Mouse (Mus musculus) cortical plate, adult 2 months (tissue): ENCODE results near the gene Anks3. TPM values are rescaled to one million over a fixed set of nuclear protein-coding genes. Genes with fewer than 3 reads are reported as not detected.

Experiments used
- H3K27ac ChIP-seq: fragments of 200-500 bp; 2 replicates; pipeline ENCODE4 v1.5.1; 2012; ENCODE audit warnings: low read length, control low read depth, inconsistent platforms; ENCODE audit not compliant: insufficient read depth
- H3K4me1 ChIP-seq: fragments of 200-500 bp; 2 replicates; pipeline ENCODE4 v1.6.1; 2011; ENCODE audit warnings: low read length; ENCODE audit not compliant: control insufficient read depth, insufficient read depth
- H3K4me3 ChIP-seq: fragments of 200-500 bp; 2 replicates; pipeline ENCODE4 v1.5.1; 2011; ENCODE audit warnings: mild to moderate bottlenecking, low read length, control low read depth; ENCODE audit not compliant: insufficient read depth
- CTCF ChIP-seq: fragments of 200-500 bp; IDR thresholded peaks from 2 replicates; pipeline ENCODE4 v1.5.1; 2011; ENCODE audit warnings: mild to moderate bottlenecking, control low read depth, low read length; ENCODE audit not compliant: insufficient read depth; ENCODE audit errors: extremely low read depth
- POLR2A ChIP-seq: fragments of 200-500 bp; IDR thresholded peaks from 2 replicates; pipeline ENCODE4 v1.6.1; 2011; ENCODE audit warnings: mild to moderate bottlenecking, low read length, control low read depth; ENCODE audit not compliant: insufficient read depth; ENCODE audit errors: extremely low read depth
- polyA plus RNA-seq: library from polyadenylated mRNA; depleted of rRNA; stranded (reverse); fragments of >200 nt; gene quantifications from 2 replicates; pipeline ENCODE4 v1.2.3, GENCODE M21; 2012

The Anks3 gene
- polyA plus RNA-seq, 1 experiment = 101 TPM

- TF ChIP-seq POLR2A (no peak), CTCF (no peak)
- Histone ChIP-seq H3K4me1 (peaks cover 14% of the 10 kb centered on the region), H3K4me3 (no peak overlapping the region), H3K27ac (0 out of 2 replicates have a peak overlapping the region, but pooled peaks have one; percentile 19)
Observed at GRCm38 (mm10) chr16:4937351-4938190, 26.4 kb downstream of the Anks3 start.

GRCm38 (mm10) chr16:4935931-4936703 is 27.9 kb downstream of the Anks3 start:
- peak overlapping the region; percentile 34; the same call in 1 of the 2 replicates for H3K27ac ChIP-seq
- TF ChIP-seq POLR2A (no peak), CTCF (no peak)

DNA sequence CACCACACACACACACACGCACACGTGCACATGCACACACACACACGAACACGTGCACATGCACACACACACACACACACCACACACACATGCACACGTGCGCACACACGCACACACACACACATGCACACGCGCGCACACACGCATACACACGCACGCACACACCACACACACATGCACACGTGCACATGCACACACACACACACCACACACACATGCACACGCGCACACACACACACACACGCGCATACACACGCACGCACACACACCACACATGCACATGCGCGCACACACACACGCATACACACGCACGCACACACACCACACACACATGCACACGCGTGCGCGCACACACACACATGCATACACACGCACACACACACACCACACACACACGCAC is 28.6 kb downstream of the Anks3 start:
- Histone ChIP-seq H3K27ac (peak overlapping the region; percentile 34; the same call in 1 of the 2 replicates), H3K4me3 (no peak overlapping the region), H3K4me1 (peaks cover 14% of the 10 kb centered on the region)
- no peak for TF ChIP-seq CTCF
- no peak for TF ChIP-seq POLR2A

More at GRCm38 (mm10) chr16:4935931-4936703, 27.9 kb downstream of the Anks3 start:
- Histone ChIP-seq H3K4me1 (peaks cover 14% of the 10 kb centered on the region), H3K4me3 (no peak overlapping the region)

GRCm38 (mm10) chr16:4932429-4932828 is 31.6 kb downstream of the Anks3 start:
- Histone ChIP-seq H3K27ac (no peak overlapping the region), H3K4me1 (peaks cover 8% of the 10 kb centered on the region), H3K4me3 (no peak overlapping the region)
- no peak for TF ChIP-seq CTCF
- TF ChIP-seq POLR2A = no peak

- H3K4me1 ChIP-seq = peaks cover 6% of the 10 kb centered on the region; the same call in 1 of the 2 replicates
- H3K27ac ChIP-seq = no peak overlapping the region
Observed at GRCm38 (mm10) chr16:4928474-4928873, 35.5 kb downstream of the Anks3 start.

GRCm38 (mm10) chr16:4927967-4928366 is 36.0 kb downstream of the Anks3 start:
- no peak overlapping the region for H3K4me3 ChIP-seq
- TF ChIP-seq POLR2A = no peak
- no peak for TF ChIP-seq CTCF
- H3K4me1 ChIP-seq = peaks cover 7% of the 10 kb centered on the region
- no peak overlapping the region for H3K27ac ChIP-seq

More at GRCm38 (mm10) chr16:4928474-4928873, 35.5 kb downstream of the Anks3 start:
- TF ChIP-seq CTCF (no peak), POLR2A (no peak)
- H3K4me3 ChIP-seq = no peak overlapping the region

GRCm38 (mm10) chr16:4923996-4924395 is 40.0 kb downstream of the Anks3 start:
- Histone ChIP-seq H3K4me1 (peaks cover 13% of the 10 kb centered on the region), H3K27ac (no peak overlapping the region), H3K4me3 (no peak overlapping the region)
- no peak for TF ChIP-seq CTCF
- no peak for TF ChIP-seq POLR2A

DNA sequence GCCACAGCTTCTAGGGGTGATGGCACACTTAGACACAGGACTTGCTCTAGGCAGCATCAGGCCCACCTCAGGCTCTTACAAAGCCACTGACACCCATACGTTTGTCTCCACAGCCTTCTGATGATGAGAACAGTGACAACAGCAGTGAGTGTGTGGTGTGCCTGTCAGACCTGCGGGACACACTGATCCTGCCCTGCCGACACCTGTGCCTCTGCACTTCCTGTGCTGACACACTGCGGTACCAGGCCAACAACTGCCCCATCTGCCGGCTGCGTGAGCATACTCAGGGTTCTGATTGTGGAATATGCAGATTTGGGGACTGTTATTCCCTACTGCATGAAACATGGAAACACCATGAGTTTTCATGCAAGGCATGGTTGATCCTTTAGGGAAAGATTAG is 41.5 kb downstream of the Anks3 start:
- Histone ChIP-seq H3K27ac (0 out of 2 replicates have a peak overlapping the region, but pooled peaks have one; percentile 2), H3K4me3 (no peak overlapping the region), H3K4me1 (peaks cover 13% of the 10 kb centered on the region)
- TF ChIP-seq CTCF = 0 out of 2 replicates have a peak, but pooled peaks have one; percentile 2
- no peak for TF ChIP-seq POLR2A

DNA sequence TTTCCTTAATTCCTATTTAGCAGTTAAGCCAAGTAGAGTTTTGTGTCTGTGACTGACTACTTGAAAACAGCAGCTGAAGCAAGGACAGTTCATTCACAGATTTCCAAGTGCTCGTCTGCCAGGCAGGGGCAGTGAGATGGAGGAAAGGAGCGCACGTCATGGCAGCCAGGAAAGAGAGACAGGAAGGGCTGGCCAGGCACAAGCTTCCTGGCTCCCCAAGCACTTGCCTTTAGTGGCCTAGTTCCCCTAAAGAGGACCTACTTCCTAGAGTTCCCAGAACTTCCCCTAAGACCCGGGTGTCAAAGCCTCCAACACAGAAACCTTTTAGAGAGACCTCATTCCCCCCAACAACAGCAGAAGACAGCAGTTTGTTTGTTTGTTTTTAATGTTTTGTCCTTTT is 43.4 kb downstream of the Anks3 start:
- H3K27ac ChIP-seq = no peak overlapping the region
- TF ChIP-seq CTCF (no peak), POLR2A (no peak)

More for the DNA sequence above, 43.4 kb downstream of the Anks3 start:
- Histone ChIP-seq H3K4me3 (no peak overlapping the region), H3K4me1 (peaks cover 8% of the 10 kb centered on the region)
